Mouse (Mus musculus) liver, postnatal 0 days (tissue): ENCODE data around the gene Ptprc. TPM values are rescaled to one million over a fixed set of nuclear protein-coding genes. Genes with fewer than 3 reads are reported as not detected.

Source experiments
- ATAC-seq: fragments of 200-750 bp; cut with Nextera tagmentation; 2 replicates; pipeline ENCODE4 v1.8.0; 2017; ENCODE audit warnings: mild to moderate bottlenecking, moderate library complexity
- DNase-seq: peaks from one replicate; pipeline ENCODE4 v3.0.0-alpha.2; 2016
- H3K27ac ChIP-seq: fragments of 300-500 bp; sonication (generic); 2 replicates; pipeline ENCODE4 v1.5.1; 2014; ENCODE audit warnings: antibody characterized with exemption, moderate library complexity, mild to moderate bottlenecking, low read depth
- H3K27me3 ChIP-seq: fragments of 300-500 bp; sonication (generic); 2 replicates; pipeline ENCODE4 v1.6.1; 2014; ENCODE audit warnings: low read length, control low read depth, mixed read lengths; ENCODE audit not compliant: insufficient read depth
- H3K36me3 ChIP-seq: fragments of 300-500 bp; sonication (generic); replicated peaks from 2 replicates; pipeline ENCODE4 v1.6.1; 2014; ENCODE audit warnings: mild to moderate bottlenecking, control low read depth, low read length, moderate library complexity, mixed read lengths; ENCODE audit not compliant: insufficient read depth
- H3K4me1 ChIP-seq: fragments of 300-500 bp; sonication (generic); 2 replicates; pipeline ENCODE4 v1.6.1; 2014; ENCODE audit warnings: antibody characterized with exemption, mild to moderate bottlenecking, control low read depth; ENCODE audit not compliant: insufficient read depth
- H3K4me2 ChIP-seq: fragments of 300-500 bp; sonication (generic); 2 replicates; pipeline ENCODE4 v1.6.1; 2014; ENCODE audit warnings: low read depth, mild to moderate bottlenecking, low read length, moderate library complexity, mixed read lengths
- H3K4me3 ChIP-seq: fragments of 300-500 bp; sonication (generic); 2 replicates; pipeline ENCODE4 v1.5.1; 2014; ENCODE audit warnings: low read depth, low read length
- H3K9ac ChIP-seq: fragments of 300-500 bp; sonication (generic); replicated peaks from 2 replicates; pipeline ENCODE4 v1.6.1; 2014; ENCODE audit warnings: mild to moderate bottlenecking, moderate library complexity
- H3K9me3 ChIP-seq: fragments of 300-500 bp; sonication (generic); 2 replicates; pipeline ENCODE4 v1.6.1; 2016; ENCODE audit warnings: mild to moderate bottlenecking, control low read depth, low read length, mixed read lengths
- CTCF ChIP-seq: sonication (generic); IDR thresholded peaks from 2 replicates; pipeline ENCODE4 v1.5.1; 2016; ENCODE audit warnings: antibody characterized with exemption, low read depth
- EP300 ChIP-seq: IDR thresholded peaks from 2 replicates; pipeline ENCODE4 v1.6.1; 2016; ENCODE audit warnings: antibody characterized with exemption, low read depth, mild to moderate bottlenecking
- WGBS: fragments of 180-500 bp; shearing (Covaris S2); extraction: QIAGEN DNeasy Blood & Tissue Kit; methylation state at CpG from one replicate; pipeline ENCODE4 v1.1.7; 2014; ENCODE audit not compliant: insufficient replicate concordance; 5-methylcytosine and 5-hydroxymethylcytosine counted together
- polyA plus RNA-seq: library from polyadenylated mRNA; unstranded; fragments of >200 nt; fragmentation: Nextera tagmentation; extraction: Ambion mirVana; gene quantifications from 2 replicates; pipeline ENCODE4 v1.2.1, GENCODE M21; 2015

Ptprc gene
- polyA plus RNA-seq, 1 experiment from 2014 or later, result 12.3 TPM

GRCm38 (mm10) chr1:138157008-138157407, 18.5 kb downstream of the Ptprc start:
- Histone ChIP-seq H3K4me3 (no peak overlapping the region), H3K4me1 (no peaks in the 10 kb centered on the region; the same call in 1 of the 2 replicates), H3K27me3 (no peaks in the 10 kb centered on the region), H3K4me2 (no peak overlapping the region), H3K27ac (no peak overlapping the region), H3K9ac (no peak overlapping the region), H3K9me3 (no peaks in the 10 kb centered on the region), H3K36me3 (no peaks in the 10 kb centered on the region)
- no peak for ATAC-seq
- no peak for DNase-seq
- no peak for TF ChIP-seq EP300
- no peak for TF ChIP-seq CTCF
- WGBS, result 64% methylated on average over 3 of the region's 3 CpGs

- 38% methylated on average over 1 of the region's 1 CpGs for WGBS
- Histone ChIP-seq H3K27ac (no peak overlapping the region), H3K9me3 (no peaks in the 10 kb centered on the region), H3K36me3 (no peaks in the 10 kb centered on the region), H3K4me3 (no peak overlapping the region), H3K27me3 (no peaks in the 10 kb centered on the region), H3K9ac (no peak overlapping the region), H3K4me1 (no peaks in the 10 kb centered on the region), H3K4me2 (no peak overlapping the region)
- TF ChIP-seq CTCF, result no peak
- TF ChIP-seq EP300, result no peak
- ATAC-seq, result no peak
- DNase-seq, result no peak
Measured at GRCm38 (mm10) chr1:138154185-138154785, 21.2 kb downstream of the Ptprc start.

- Histone ChIP-seq H3K27me3 (no peaks in the 10 kb centered on the region), H3K9ac (no peak overlapping the region), H3K36me3 (no peaks in the 10 kb centered on the region), H3K4me1 (no peaks in the 10 kb centered on the region), H3K9me3 (no peaks in the 10 kb centered on the region), H3K4me3 (no peak overlapping the region), H3K27ac (no peak overlapping the region), H3K4me2 (no peak overlapping the region)
- ATAC-seq (no peak), DNase-seq (no peak)
- WGBS, result 60% methylated on average over 4 of the region's 4 CpGs
- TF ChIP-seq CTCF (no peak), EP300 (no peak)
Measured at GRCm38 (mm10) chr1:138153126-138153525, 22.4 kb downstream of the Ptprc start.

GRCm38 (mm10) chr1:138148844-138149243, 26.7 kb downstream of the Ptprc start:
- no peak for TF ChIP-seq EP300
- no peak for TF ChIP-seq CTCF
- WGBS, result 60% methylated on average over 4 of the region's 4 CpGs

GRCm38 (mm10) chr1:138145571-138145970, 29.9 kb downstream of the Ptprc start:
- DNase-seq (no peak), ATAC-seq (no peak)
- Histone ChIP-seq H3K4me1 (no peaks in the 10 kb centered on the region), H3K36me3 (no peaks in the 10 kb centered on the region), H3K4me3 (no peak overlapping the region), H3K27ac (no peak overlapping the region), H3K27me3 (no peaks in the 10 kb centered on the region), H3K9me3 (no peaks in the 10 kb centered on the region), H3K9ac (no peak overlapping the region), H3K4me2 (no peak overlapping the region)
- WGBS, result 30% methylated on average over 2 of the region's 2 CpGs
- no peak for TF ChIP-seq EP300
- TF ChIP-seq CTCF, result no peak

More at GRCm38 (mm10) chr1:138148844-138149243, 26.7 kb downstream of the Ptprc start:
- Histone ChIP-seq H3K9ac (no peak overlapping the region), H3K9me3 (no peaks in the 10 kb centered on the region), H3K27ac (no peak overlapping the region), H3K4me1 (no peaks in the 10 kb centered on the region), H3K36me3 (no peaks in the 10 kb centered on the region), H3K4me3 (no peak overlapping the region), H3K27me3 (no peaks in the 10 kb centered on the region), H3K4me2 (no peak overlapping the region)
- DNase-seq, result no peak
- ATAC-seq, result no peak

GRCm38 (mm10) chr1:138145148-138145547, 30.4 kb downstream of the Ptprc start:
- ATAC-seq, result no peak
- TF ChIP-seq CTCF (no peak), EP300 (0 out of 2 replicates have a peak, but pooled peaks have one; percentile 17)
- no peak overlapping the region for H3K9ac ChIP-seq

GRCm38 (mm10) chr1:138144365-138144764, 31.1 kb downstream of the Ptprc start:
- DNase-seq (no peak), ATAC-seq (no peak)
- Histone ChIP-seq H3K4me2 (no peak overlapping the region), H3K9me3 (no peaks in the 10 kb centered on the region), H3K4me1 (no peaks in the 10 kb centered on the region), H3K27ac (no peak overlapping the region), H3K4me3 (no peak overlapping the region), H3K9ac (no peak overlapping the region), H3K27me3 (no peaks in the 10 kb centered on the region), H3K36me3 (no peaks in the 10 kb centered on the region)
- WGBS, result 75% methylated on average over 5 of the region's 5 CpGs
- TF ChIP-seq EP300 (no peak), CTCF (no peak)

More at GRCm38 (mm10) chr1:138145148-138145547, 30.4 kb downstream of the Ptprc start:
- Histone ChIP-seq H3K36me3 (no peaks in the 10 kb centered on the region), H3K9me3 (no peaks in the 10 kb centered on the region), H3K4me3 (no peak overlapping the region), H3K4me2 (no peak overlapping the region), H3K4me1 (no peaks in the 10 kb centered on the region), H3K27ac (no peak overlapping the region), H3K27me3 (no peaks in the 10 kb centered on the region)
- 42% methylated on average over 3 of the region's 3 CpGs for WGBS
- no peak for DNase-seq
